Mouse (Mus musculus) lung, embryonic 14.5 days (tissue): Measurements from ENCODE around the gene Rgs10. TPM values are rescaled to one million over a fixed set of nuclear protein-coding genes. Genes with fewer than 3 reads are reported as not detected.

Source experiments
- ATAC-seq: fragments of 200-750 bp; cut with Nextera tagmentation; 2 replicates; pipeline ENCODE4 v1.8.0; 2017; ENCODE audit warnings: mild to moderate bottlenecking, moderate TSS enrichment, moderate library complexity; ENCODE audit not compliant: insufficient read depth
- DNase-seq: peaks from one replicate; pipeline ENCODE4 v3.0.0-alpha.2; 2015
- H3K27ac ChIP-seq: fragments of 300-500 bp; sonication (generic); 2 replicates; pipeline ENCODE4 v1.5.1; 2014; ENCODE audit warnings: low read depth, mild to moderate bottlenecking, moderate library complexity
- H3K27me3 ChIP-seq: fragments of 300-500 bp; sonication (generic); 2 replicates; pipeline ENCODE4 v1.6.1; 2014; ENCODE audit warnings: low read length, control low read depth; ENCODE audit not compliant: insufficient read depth
- H3K36me3 ChIP-seq: fragments of 300-500 bp; sonication (generic); 2 replicates; pipeline ENCODE4 v1.6.1; 2014; ENCODE audit warnings: control low read depth; ENCODE audit not compliant: insufficient read depth
- H3K4me1 ChIP-seq: fragments of 300-500 bp; sonication (generic); 2 replicates; pipeline ENCODE4 v1.6.1; 2014; ENCODE audit warnings: antibody characterized with exemption, control low read depth; ENCODE audit not compliant: insufficient read depth
- H3K4me2 ChIP-seq: fragments of 300-500 bp; sonication (generic); 2 replicates; pipeline ENCODE4 v1.6.1; 2014; ENCODE audit warnings: mild to moderate bottlenecking
- H3K4me3 ChIP-seq: fragments of 300-500 bp; sonication (generic); 2 replicates; pipeline ENCODE4 v1.5.1; 2014; ENCODE audit warnings: low read depth, low read length
- H3K9ac ChIP-seq: fragments of 300-500 bp; sonication (generic); 2 replicates; pipeline ENCODE4 v1.6.1; 2014
- H3K9me3 ChIP-seq: fragments of 300-500 bp; sonication (generic); 2 replicates; pipeline ENCODE4 v1.6.1; 2016; ENCODE audit warnings: low read depth, low read length, control low read depth
- CTCF ChIP-seq: IDR thresholded peaks from 2 replicates; pipeline ENCODE4 v1.5.1; 2016; ENCODE audit warnings: antibody characterized with exemption, low read depth
- WGBS: fragments of 180-500 bp; shearing (Covaris S2); extraction: QIAGEN DNeasy Blood & Tissue Kit; methylation state at CpG from one replicate; pipeline ENCODE4 v1.1.7; 2014; 5-methylcytosine and 5-hydroxymethylcytosine counted together
- polyA plus RNA-seq: library from polyadenylated mRNA; unstranded; fragments of >200 nt; fragmentation: Nextera tagmentation; extraction: Ambion mirVana; gene quantifications from 2 replicates; pipeline ENCODE4 v1.2.1, GENCODE M21; 2014

Rgs10 gene
- polyA plus RNA-seq, result 31.1 and 31.2 TPM in 2 replicates

DNA sequence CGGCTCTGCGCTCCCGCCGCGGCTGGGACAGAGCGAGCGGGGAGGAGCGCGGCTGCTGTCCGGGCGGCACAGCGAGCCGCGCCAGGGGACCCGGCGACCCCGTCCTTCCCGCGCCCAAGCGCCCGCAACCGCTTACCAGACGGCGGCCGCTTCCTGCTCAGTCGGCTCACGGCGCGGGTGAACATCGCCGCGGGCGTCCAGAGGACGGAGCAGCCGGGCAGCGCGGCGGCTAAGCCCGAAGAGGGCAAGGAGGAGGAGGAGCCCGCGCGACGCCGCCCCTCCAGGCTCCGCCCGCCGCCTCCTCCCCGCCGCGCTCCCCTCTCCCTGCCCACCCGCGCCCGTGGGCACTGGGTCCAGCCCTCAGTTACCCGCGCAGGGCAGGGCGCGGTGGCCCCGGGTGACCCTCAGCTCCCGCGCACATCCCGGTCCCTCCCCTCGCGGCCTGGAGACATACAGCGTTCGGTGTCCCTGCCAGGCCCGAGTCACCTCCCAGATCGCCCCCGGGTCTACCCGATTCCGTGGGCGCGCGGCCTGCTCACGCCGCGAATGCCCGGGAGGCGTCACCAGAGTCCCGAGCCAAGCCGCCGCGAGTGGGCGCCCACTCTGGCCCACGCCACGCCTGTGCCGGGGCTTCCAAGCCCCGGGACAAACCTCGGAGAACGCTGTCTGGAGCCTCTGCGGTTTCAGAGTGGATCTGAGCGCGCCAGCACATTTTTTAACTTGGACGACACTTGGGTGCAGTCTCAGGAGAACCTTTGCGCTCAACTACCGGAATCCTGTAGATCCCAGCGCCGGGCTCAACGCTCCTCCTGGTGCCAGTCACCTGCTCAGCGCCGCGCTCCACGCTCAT, at the start of gene Rgs10:
Gene Rgs10 (minus strand): TSS at position 829 of the 850 bp plus-strand sequence.
- peaks cover 8% of the 10 kb centered on the region for H3K4me1 ChIP-seq
- H3K36me3 ChIP-seq, result no peaks in the 10 kb centered on the region
- no peaks in the 10 kb centered on the region for H3K9me3 ChIP-seq
- WGBS, result under 1% methylated on average over 90 of the region's 102 CpGs
- TF ChIP-seq CTCF, result no peak
- peak within 1 kb of the TSS; percentile 100 for H3K4me2 ChIP-seq
- H3K27me3 ChIP-seq, result peaks cover 65% of the 10 kb centered on the region
- H3K27ac ChIP-seq, result no peak within 1 kb of the TSS
- DNase-seq (peak; percentile 79), ATAC-seq (peak; percentile 81)
- H3K9ac ChIP-seq, result peak within 1 kb of the TSS; percentile 70
- H3K4me3 ChIP-seq, result peak within 1 kb of the TSS; percentile 76

- Histone ChIP-seq H3K4me1 (peaks cover 10% of the 10 kb centered on the region), H3K27ac (no peak overlapping the region; the same call in 1 of the 2 replicates), H3K4me3 (peak overlapping the region; percentile 86), H3K27me3 (no peaks in the 10 kb centered on the region), H3K9me3 (no peaks in the 10 kb centered on the region), H3K36me3 (no peaks in the 10 kb centered on the region), H3K4me2 (peak overlapping the region; percentile 88), H3K9ac (peak overlapping the region; percentile 58)
- 64% methylated on average over 5 of the region's 5 CpGs for WGBS
- DNase-seq (no peak), ATAC-seq (no peak)
- TF ChIP-seq CTCF, result peak; percentile 32; the same call in 1 of the 2 replicates
These were observed 43.8 kb upstream of the Rgs10 start for GRCm38 (mm10) chr7:128462406-128462805.

- Histone ChIP-seq H3K36me3 (no peaks in the 10 kb centered on the region), H3K9ac (peak within 1 kb of the TSS; percentile 90), H3K27me3 (no peaks in the 10 kb centered on the region), H3K4me3 (peak within 1 kb of the TSS; percentile 86), H3K4me2 (peak within 1 kb of the TSS; percentile 88), H3K9me3 (no peaks in the 10 kb centered on the region), H3K27ac (peak within 1 kb of the TSS; percentile 96), H3K4me1 (peaks cover 10% of the 10 kb centered on the region)
- DNase-seq, result peak; percentile 99
- peak; percentile 99 for ATAC-seq
- WGBS, result under 1% methylated on average over 69 of the region's 69 CpGs
- no peak for TF ChIP-seq CTCF
These were observed 43.0 kb upstream of the Rgs10 start, which contains the start of gene Tial1 for GRCm38 (mm10) chr7:128461285-128462215. Gene Tial1, minus strand, starts transcription at chr7:128461717.

DNA sequence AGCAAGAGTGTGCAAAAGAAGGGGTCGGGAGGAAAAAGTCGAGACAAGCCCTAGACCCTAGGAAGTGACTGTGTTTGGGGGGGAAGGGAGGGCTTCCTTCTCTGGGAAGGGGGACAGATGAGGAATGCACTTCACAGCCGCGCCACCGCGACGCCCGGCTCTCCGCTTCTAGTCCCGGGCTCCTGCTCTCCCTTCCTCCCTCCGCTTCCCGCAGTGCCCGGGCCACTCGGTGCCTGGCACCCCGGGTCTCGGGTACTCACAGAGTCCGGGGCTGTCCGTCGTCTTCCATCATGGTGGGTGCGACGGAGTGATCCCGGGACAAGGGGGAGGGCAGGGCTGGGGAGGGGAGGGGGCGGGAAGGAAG, 42.3 kb upstream of the Rgs10 start:
- Histone ChIP-seq H3K4me2 (peak overlapping the region; percentile 88), H3K4me3 (peak overlapping the region; percentile 86), H3K4me1 (peaks cover 10% of the 10 kb centered on the region), H3K27me3 (no peaks in the 10 kb centered on the region), H3K36me3 (no peaks in the 10 kb centered on the region), H3K27ac (peak overlapping the region; percentile 96), H3K9ac (peak overlapping the region; percentile 90), H3K9me3 (no peaks in the 10 kb centered on the region)
- ATAC-seq, result peak; percentile 12
- peak; percentile 49 for DNase-seq
- no peak for TF ChIP-seq CTCF
- 1% methylated on average over 20 of the region's 23 CpGs for WGBS

GRCm38 (mm10) chr7:128460131-128460864, 41.7 kb upstream of the Rgs10 start:
- Histone ChIP-seq H3K27me3 (no peaks in the 10 kb centered on the region), H3K27ac (peak overlapping the region; percentile 96), H3K9me3 (no peaks in the 10 kb centered on the region), H3K9ac (peak overlapping the region; percentile 90), H3K36me3 (no peaks in the 10 kb centered on the region), H3K4me2 (peak overlapping the region; percentile 88), H3K4me3 (peak overlapping the region; percentile 86), H3K4me1 (peaks cover 10% of the 10 kb centered on the region)
- DNase-seq (peak; percentile 50), ATAC-seq (no peak; the same call in none of the 2 replicates)
- WGBS, result under 1% methylated on average over 36 of the region's 36 CpGs
- no peak for TF ChIP-seq CTCF

GRCm38 (mm10) chr7:128459791-128460130, 41.2 kb upstream of the Rgs10 start:
- peak overlapping the region; percentile 86 for H3K4me3 ChIP-seq
- no peaks in the 10 kb centered on the region for H3K27me3 ChIP-seq
- no peak for TF ChIP-seq CTCF
- no peaks in the 10 kb centered on the region for H3K9me3 ChIP-seq
- DNase-seq, result peak; percentile 15
- WGBS, result 9% methylated on average over 4 of the region's 4 CpGs
- peaks cover 1% of the 10 kb centered on the region; the same call in 1 of the 2 replicates for H3K36me3 ChIP-seq
- H3K4me2 ChIP-seq, result peak overlapping the region; percentile 88
- ATAC-seq, result no peak
- H3K4me1 ChIP-seq, result peaks cover 10% of the 10 kb centered on the region
- no peak overlapping the region for H3K27ac ChIP-seq
- H3K9ac ChIP-seq, result peak overlapping the region; percentile 90
